Mouse (Mus musculus): ENCODE results near the gene Gm10762. TPM values are rescaled to one million over a fixed set of nuclear protein-coding genes. Genes with fewer than 3 reads are reported as not detected.

The Gm10762 gene
- polyA plus RNA-seq (2012), result 12.1 and 12.3 TPM in 2 replicates

GRCm38 (mm10) chr2:128967661-128968441, at the start of gene Gm10762:
TSS of gene Gm10762 (minus strand) at chr2:128967725.
- no peak for TF ChIP-seq GATA1 (IDR thresholded peaks at IDR 0.05; ENCODE audit: low read length)

GRCm38 (mm10) chr2:129006194-129006749, 38.7 kb upstream of the Gm10762 start:
- peak; percentile 25 for TF ChIP-seq GATA1 (IDR thresholded peaks at IDR 0.05; ENCODE audit: low read length)

- TF ChIP-seq GATA1 (IDR thresholded peaks at IDR 0.05; ENCODE audit: low read length), result no peak
These were observed 37.3 kb upstream of the Gm10762 start for GRCm38 (mm10) chr2:129004872-129005271.

- no peak for TF ChIP-seq GATA1 (IDR thresholded peaks at IDR 0.05; ENCODE audit: low read length)
These were observed 17.2 kb upstream of the Gm10762 start for GRCm38 (mm10) chr2:128984746-128985145.

- TF ChIP-seq GATA1 (IDR thresholded peaks at IDR 0.05; ENCODE audit: low read length), result no peak
These were observed 8.0 kb upstream of the Gm10762 start for GRCm38 (mm10) chr2:128975572-128975971.

GRCm38 (mm10) chr2:128972301-128972700, 4.8 kb upstream of the Gm10762 start:
- TF ChIP-seq GATA1 (IDR thresholded peaks at IDR 0.05; ENCODE audit: low read length), result no peak

GRCm38 (mm10) chr2:128968475-128969083, 1.1 kb upstream of the Gm10762 start:
- TF ChIP-seq GATA1 (IDR thresholded peaks at IDR 0.05; ENCODE audit: low read length), result no peak

- TF ChIP-seq GATA1 (IDR thresholded peaks at IDR 0.05; ENCODE audit: low read length), result no peak
These were observed 614 bp downstream of the Gm10762 start, which contains the start of gene Zc3h6 for GRCm38 (mm10) chr2:128966641-128967580. TSS of gene Zc3h6 (plus strand) at chr2:128967402.

GRCm38 (mm10) chr2:128966236-128966635, 1.3 kb downstream of the Gm10762 start:
- no peak for TF ChIP-seq GATA1 (IDR thresholded peaks at IDR 0.05; ENCODE audit: low read length)

GRCm38 (mm10) chr2:128965505-128966105, 1.9 kb downstream of the Gm10762 start:
- no peak for TF ChIP-seq GATA1 (IDR thresholded peaks at IDR 0.05; ENCODE audit: low read length)

GRCm38 (mm10) chr2:128954186-128954585, 13.3 kb downstream of the Gm10762 start:
- no peak for TF ChIP-seq GATA1 (IDR thresholded peaks at IDR 0.05; ENCODE audit: low read length)

- no peak for TF ChIP-seq GATA1 (IDR thresholded peaks at IDR 0.05; ENCODE audit: low read length)
These were observed 19.4 kb downstream of the Gm10762 start for GRCm38 (mm10) chr2:128947962-128948588.

GRCm38 (mm10) chr2:128943538-128944528, 23.7 kb downstream of the Gm10762 start, which contains the start of gene Zc3h8:
TSS of gene Zc3h8 (minus strand) at chr2:128944077.
- TF ChIP-seq GATA1 (IDR thresholded peaks at IDR 0.05; ENCODE audit: low read length), result no peak
